Mouse (Mus musculus) cortical plate, adult 2 months (tissue): ENCODE measurements around the gene Sprn.

Experiments
- CTCF ChIP-seq: fragments of 200-500 bp; IDR thresholded peaks from 2 replicates; pipeline ENCODE4 v1.5.1; 2011; ENCODE audit warnings: mild to moderate bottlenecking, control low read depth, low read length; ENCODE audit not compliant: insufficient read depth; ENCODE audit errors: extremely low read depth
- POLR2A ChIP-seq: fragments of 200-500 bp; IDR thresholded peaks from 2 replicates; pipeline ENCODE4 v1.6.1; 2011; ENCODE audit warnings: mild to moderate bottlenecking, low read length, control low read depth; ENCODE audit not compliant: insufficient read depth; ENCODE audit errors: extremely low read depth

DNA sequence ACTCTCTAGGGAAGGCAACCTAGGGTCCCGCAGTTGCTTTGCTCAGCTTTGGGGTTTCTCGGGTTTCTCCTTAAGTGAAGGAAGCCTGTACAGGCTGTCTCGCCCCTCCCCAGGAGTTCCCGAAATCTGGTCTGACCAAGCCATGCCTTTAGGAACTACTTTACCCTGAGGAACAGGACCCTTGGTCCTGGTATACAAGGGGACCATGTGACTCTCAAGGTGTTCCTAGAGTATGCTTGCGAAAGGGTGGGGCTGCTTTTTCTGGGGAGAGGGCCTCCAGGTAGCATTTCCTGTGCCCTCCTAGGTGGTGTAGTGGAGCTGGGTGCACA is 28.7 kb downstream of the Sprn start:
- TF ChIP-seq CTCF (no peak), POLR2A (no peak)
